Mouse (Mus musculus): ENCODE measurements at regions not wholly inside any gene's neighbourhood (a gene's known extent, or its start where the extent isn't known, plus 50 kb on each side); places are given as distances from the start of the nearest gene placed in this dataset.

- Histone ChIP-seq H3K9me3 (ENCODE audit: control insufficient read depth, low read length) (no peaks in the 10 kb centered on the region), H3K9ac (replicated peaks; ENCODE audit: low read depth, low read length) (no peak overlapping the region), H3K4me1 (ENCODE audit: control insufficient read depth, insufficient read depth, low read length) (no peaks in the 10 kb centered on the region), H3K27ac (ENCODE audit: low read depth, low read length) (no peak overlapping the region), H3K4me3 (ENCODE audit: low read depth, low read length) (no peak overlapping the region), H3K4me2 (ENCODE audit: low read depth, low read length) (no peak overlapping the region), H3K27me3 (ENCODE audit: control insufficient read depth, insufficient read depth, low read length) (no peaks in the 10 kb centered on the region), H3K36me3 (ENCODE audit: control insufficient read depth, insufficient read depth, low read length) (no peaks in the 10 kb centered on the region)
- WGBS, result 41% methylated on average over 3 of the region's 3 CpGs
- no peak for ATAC-seq (ENCODE audit: low read depth)
These were observed 71.0 kb upstream of the Armc2 start for GRCm38 (mm10) chr10:42089235-42089625.

- WGBS, result 69% methylated on average over 14 of the region's 14 CpGs
- ATAC-seq (ENCODE audit: low read depth), result no peak
These were observed 70.5 kb upstream of the Armc2 start for GRCm38 (mm10) chr10:42088570-42089234.

GRCm38 (mm10) chr10:42087906-42088305, 69.7 kb upstream of the Armc2 start:
- WGBS, result 99% methylated on average over 3 of the region's 3 CpGs
- Histone ChIP-seq H3K9ac (replicated peaks; ENCODE audit: low read depth, low read length) (no peak overlapping the region), H3K27me3 (ENCODE audit: control insufficient read depth, insufficient read depth, low read length) (no peaks in the 10 kb centered on the region), H3K4me2 (ENCODE audit: low read depth, low read length) (no peak overlapping the region), H3K36me3 (ENCODE audit: control insufficient read depth, insufficient read depth, low read length) (no peaks in the 10 kb centered on the region), H3K27ac (ENCODE audit: low read depth, low read length) (no peak overlapping the region), H3K9me3 (ENCODE audit: control insufficient read depth, low read length) (no peaks in the 10 kb centered on the region), H3K4me1 (ENCODE audit: control insufficient read depth, insufficient read depth, low read length) (no peaks in the 10 kb centered on the region), H3K4me3 (ENCODE audit: low read depth, low read length) (no peak overlapping the region)
- ATAC-seq (ENCODE audit: low read depth), result no peak

More at GRCm38 (mm10) chr10:42088570-42089234, 70.5 kb upstream of the Armc2 start:
- no peaks in the 10 kb centered on the region for H3K36me3 ChIP-seq (ENCODE audit: control insufficient read depth, insufficient read depth, low read length)
- H3K27ac ChIP-seq (ENCODE audit: low read depth, low read length), result no peak overlapping the region
- H3K27me3 ChIP-seq (ENCODE audit: control insufficient read depth, insufficient read depth, low read length), result no peaks in the 10 kb centered on the region
- H3K4me3 ChIP-seq (ENCODE audit: low read depth, low read length), result no peak overlapping the region
- H3K9me3 ChIP-seq (ENCODE audit: control insufficient read depth, low read length), result no peaks in the 10 kb centered on the region
- H3K9ac ChIP-seq (replicated peaks; ENCODE audit: low read depth, low read length), result no peak overlapping the region
- no peaks in the 10 kb centered on the region for H3K4me1 ChIP-seq (ENCODE audit: control insufficient read depth, insufficient read depth, low read length)
- no peak overlapping the region for H3K4me2 ChIP-seq (ENCODE audit: low read depth, low read length)

- no peak for ATAC-seq (ENCODE audit: low read depth)
- 94% methylated on average over 10 of the region's 10 CpGs for WGBS
These were observed 68.4 kb upstream of the Armc2 start for GRCm38 (mm10) chr10:42086691-42087090.

GRCm38 (mm10) chr10:42085295-42085694, 67.1 kb upstream of the Armc2 start:
- H3K27me3 ChIP-seq (ENCODE audit: control insufficient read depth, insufficient read depth, low read length), result no peaks in the 10 kb centered on the region

More at GRCm38 (mm10) chr10:42086691-42087090, 68.4 kb upstream of the Armc2 start:
- Histone ChIP-seq H3K27ac (ENCODE audit: low read depth, low read length) (no peak overlapping the region), H3K4me1 (ENCODE audit: control insufficient read depth, insufficient read depth, low read length) (no peaks in the 10 kb centered on the region), H3K36me3 (ENCODE audit: control insufficient read depth, insufficient read depth, low read length) (no peaks in the 10 kb centered on the region), H3K4me2 (ENCODE audit: low read depth, low read length) (no peak overlapping the region), H3K9me3 (ENCODE audit: control insufficient read depth, low read length) (no peaks in the 10 kb centered on the region), H3K27me3 (ENCODE audit: control insufficient read depth, insufficient read depth, low read length) (no peaks in the 10 kb centered on the region), H3K4me3 (ENCODE audit: low read depth, low read length) (no peak overlapping the region), H3K9ac (replicated peaks; ENCODE audit: low read depth, low read length) (no peak overlapping the region)

GRCm38 (mm10) chr10:42082227-42082840, 64.1 kb upstream of the Armc2 start:
- no peak for ATAC-seq (ENCODE audit: low read depth)
- Histone ChIP-seq H3K27me3 (ENCODE audit: control insufficient read depth, insufficient read depth, low read length) (no peaks in the 10 kb centered on the region), H3K36me3 (ENCODE audit: control insufficient read depth, insufficient read depth, low read length) (no peaks in the 10 kb centered on the region), H3K4me3 (ENCODE audit: low read depth, low read length) (no peak overlapping the region), H3K9ac (replicated peaks; ENCODE audit: low read depth, low read length) (no peak overlapping the region), H3K4me2 (ENCODE audit: low read depth, low read length) (no peak overlapping the region), H3K27ac (ENCODE audit: low read depth, low read length) (no peak overlapping the region), H3K4me1 (ENCODE audit: control insufficient read depth, insufficient read depth, low read length) (no peaks in the 10 kb centered on the region), H3K9me3 (ENCODE audit: control insufficient read depth, low read length) (no peaks in the 10 kb centered on the region)
- WGBS, result 77% methylated on average over 7 of the region's 7 CpGs

More at GRCm38 (mm10) chr10:42085295-42085694, 67.1 kb upstream of the Armc2 start:
- H3K4me2 ChIP-seq (ENCODE audit: low read depth, low read length), result no peak overlapping the region
- no peaks in the 10 kb centered on the region for H3K36me3 ChIP-seq (ENCODE audit: control insufficient read depth, insufficient read depth, low read length)
- 83% methylated on average over 2 of the region's 2 CpGs for WGBS
- no peak for ATAC-seq (ENCODE audit: low read depth)
- no peaks in the 10 kb centered on the region for H3K9me3 ChIP-seq (ENCODE audit: control insufficient read depth, low read length)
- no peaks in the 10 kb centered on the region for H3K4me1 ChIP-seq (ENCODE audit: control insufficient read depth, insufficient read depth, low read length)
- H3K4me3 ChIP-seq (ENCODE audit: low read depth, low read length), result no peak overlapping the region
- no peak overlapping the region for H3K9ac ChIP-seq (replicated peaks; ENCODE audit: low read depth, low read length)
- no peak overlapping the region for H3K27ac ChIP-seq (ENCODE audit: low read depth, low read length)

GRCm38 (mm10) chr10:42079775-42080174, 61.5 kb upstream of the Armc2 start:
- no peaks in the 10 kb centered on the region for H3K4me1 ChIP-seq (ENCODE audit: control insufficient read depth, insufficient read depth, low read length)
- H3K4me3 ChIP-seq (ENCODE audit: low read depth, low read length), result no peak overlapping the region
- no peaks in the 10 kb centered on the region for H3K9me3 ChIP-seq (ENCODE audit: control insufficient read depth, low read length)
- H3K9ac ChIP-seq (replicated peaks; ENCODE audit: low read depth, low read length), result no peak overlapping the region
- H3K4me2 ChIP-seq (ENCODE audit: low read depth, low read length), result no peak overlapping the region
- no peaks in the 10 kb centered on the region for H3K27me3 ChIP-seq (ENCODE audit: control insufficient read depth, insufficient read depth, low read length)
- ATAC-seq (ENCODE audit: low read depth), result no peak
- H3K36me3 ChIP-seq (ENCODE audit: control insufficient read depth, insufficient read depth, low read length), result no peaks in the 10 kb centered on the region
- H3K27ac ChIP-seq (ENCODE audit: low read depth, low read length), result no peak overlapping the region

- Histone ChIP-seq H3K4me2 (ENCODE audit: low read depth, low read length) (no peak overlapping the region), H3K36me3 (ENCODE audit: control insufficient read depth, insufficient read depth, low read length) (no peaks in the 10 kb centered on the region), H3K27ac (ENCODE audit: low read depth, low read length) (no peak overlapping the region), H3K4me3 (ENCODE audit: low read depth, low read length) (no peak overlapping the region), H3K27me3 (ENCODE audit: control insufficient read depth, insufficient read depth, low read length) (no peaks in the 10 kb centered on the region), H3K9me3 (ENCODE audit: control insufficient read depth, low read length) (no peaks in the 10 kb centered on the region), H3K4me1 (ENCODE audit: control insufficient read depth, insufficient read depth, low read length) (no peaks in the 10 kb centered on the region), H3K9ac (replicated peaks; ENCODE audit: low read depth, low read length) (no peak overlapping the region)
- ATAC-seq (ENCODE audit: low read depth), result no peak
- WGBS, result 81% methylated on average over 4 of the region's 4 CpGs
These were observed 58.5 kb upstream of the Armc2 start for GRCm38 (mm10) chr10:42076711-42077110.

GRCm38 (mm10) chr10:42075545-42075944, 57.3 kb upstream of the Armc2 start:
- no peak overlapping the region for H3K4me3 ChIP-seq (ENCODE audit: low read depth, low read length)
- no peaks in the 10 kb centered on the region for H3K4me1 ChIP-seq (ENCODE audit: control insufficient read depth, insufficient read depth, low read length)
- WGBS, result 78% methylated on average over 6 of the region's 6 CpGs
- no peaks in the 10 kb centered on the region for H3K9me3 ChIP-seq (ENCODE audit: control insufficient read depth, low read length)
- ATAC-seq (ENCODE audit: low read depth), result no peak
- H3K27me3 ChIP-seq (ENCODE audit: control insufficient read depth, insufficient read depth, low read length), result no peaks in the 10 kb centered on the region
- H3K36me3 ChIP-seq (ENCODE audit: control insufficient read depth, insufficient read depth, low read length), result no peaks in the 10 kb centered on the region
- no peak overlapping the region for H3K9ac ChIP-seq (replicated peaks; ENCODE audit: low read depth, low read length)
- no peak overlapping the region for H3K4me2 ChIP-seq (ENCODE audit: low read depth, low read length)
- no peak overlapping the region for H3K27ac ChIP-seq (ENCODE audit: low read depth, low read length)
